Mouse (Mus musculus) megakaryocyte, embryonic 14.5 days (primary cell): ENCODE data around the gene Eogt.

Source experiments
- FLI1 ChIP-seq: IDR thresholded peaks from 2 replicates; pipeline ENCODE4 v1.6.1; 2012; ENCODE audit warnings: low read length, inconsistent platforms, mixed read lengths
- GATA1 ChIP-seq: IDR thresholded peaks from 3 replicates; pipeline ENCODE4 v1.6.1; 2012; ENCODE audit warnings: mixed read lengths, low read length, inconsistent platforms, borderline replicate concordance

GRCm38 (mm10) chr6:97104264-97104852 is 44.6 kb downstream of the Eogt start:
- TF ChIP-seq GATA1, result no peak
- no peak for TF ChIP-seq FLI1
